Mouse (Mus musculus): Measurements from ENCODE around the gene Tpra1. TPM values are rescaled to one million over a fixed set of nuclear protein-coding genes. Genes with fewer than 3 reads are reported as not detected.
A peak's percentile ranks its signal among the peaks of the same experiment; 100 is the strongest.

The Tpra1 gene
- total RNA-seq, 2 experiments from 2014 or later: 112 to 121 TPM

- no peak for DNase-seq (ENCODE audit: low spot score in 2 of 2)
Measured at GRCm38 (mm10) chr6:88925640-88926205, 23.7 kb downstream of the Tpra1 start.

DNA sequence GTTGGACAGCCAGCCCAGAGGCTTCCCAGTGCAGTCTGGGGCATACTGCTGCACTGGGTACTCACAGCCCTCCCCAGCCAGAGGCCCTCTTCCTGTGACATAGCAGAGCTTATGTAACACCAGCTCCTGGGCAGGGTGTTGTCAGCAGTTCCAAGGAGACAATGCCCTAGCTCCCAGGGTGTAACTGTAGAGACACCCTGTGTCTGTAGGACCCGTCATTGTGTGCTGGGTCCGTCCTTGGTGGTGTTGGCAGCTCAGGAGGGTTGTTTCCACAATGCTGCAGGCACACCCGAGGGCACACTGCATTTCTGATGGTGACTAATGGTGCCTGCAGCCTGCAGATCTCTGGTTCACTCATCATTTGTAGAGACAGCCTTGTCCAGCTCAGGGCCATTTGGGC is 24.8 kb downstream of the Tpra1 start:
- no peak for DNase-seq (ENCODE audit: low spot score in 2 of 2)

GRCm38 (mm10) chr6:88927595-88927994 is 25.5 kb downstream of the Tpra1 start:
- peak in 1 of 2 experiments; percentile 70 for DNase-seq (ENCODE audit: low spot score in 2 of 2)

DNA sequence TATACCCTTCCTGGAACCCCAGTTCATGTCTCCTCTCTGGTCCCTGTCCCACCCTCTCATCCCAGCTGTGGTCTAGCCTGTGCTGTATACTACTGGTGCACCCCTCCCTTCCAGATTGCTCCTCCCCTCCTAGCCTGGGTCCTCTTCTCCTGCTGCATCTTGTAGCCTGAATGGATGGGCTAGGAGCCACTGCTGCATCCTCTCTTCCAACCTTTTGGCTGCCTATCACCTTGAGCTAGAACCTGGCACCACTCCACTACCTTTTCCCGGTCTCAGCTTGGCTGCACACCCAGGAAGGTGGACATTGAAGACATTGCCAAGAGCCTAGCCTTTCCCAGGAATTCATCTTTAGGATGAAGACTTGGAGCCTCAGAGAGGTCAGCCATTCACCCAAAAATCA is 26.0 kb downstream of the Tpra1 start:
- DNase-seq (ENCODE audit: low spot score in 2 of 2): no peak

- DNase-seq (ENCODE audit: low spot score in 2 of 2): no peak
Measured at GRCm38 (mm10) chr6:88928576-88928975, 26.5 kb downstream of the Tpra1 start.

DNA sequence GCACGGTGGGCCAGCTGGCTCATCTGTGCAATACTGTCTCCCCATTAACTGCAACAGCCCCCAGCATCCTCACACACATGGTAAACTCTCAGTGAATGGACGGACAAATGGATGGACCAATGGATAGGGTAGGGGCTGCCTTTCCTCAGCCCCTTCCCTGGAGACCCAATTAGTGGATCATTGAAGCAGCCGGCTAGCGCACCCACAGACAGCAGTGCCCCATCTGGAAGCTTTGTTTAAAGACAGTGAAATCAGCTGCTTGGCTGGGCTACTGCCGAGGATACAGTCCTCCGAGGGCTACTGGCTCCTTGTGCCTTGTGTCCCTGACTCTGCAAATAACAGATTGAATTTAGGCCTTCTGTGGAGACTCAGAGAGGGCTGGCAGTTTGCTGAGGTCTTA is 27.4 kb downstream of the Tpra1 start:
- no peak for DNase-seq (ENCODE audit: low spot score in 2 of 2)

GRCm38 (mm10) chr6:88930049-88930448 is 28.0 kb downstream of the Tpra1 start:
- no peak for DNase-seq (ENCODE audit: low spot score in 2 of 2)

GRCm38 (mm10) chr6:88931449-88931848 is 29.4 kb downstream of the Tpra1 start:
- no peak for DNase-seq (ENCODE audit: low spot score in 2 of 2)

GRCm38 (mm10) chr6:88934132-88934531 is 32.1 kb downstream of the Tpra1 start:
- no peak for DNase-seq (ENCODE audit: low spot score in 2 of 2)

GRCm38 (mm10) chr6:88934816-88935215 is 32.8 kb downstream of the Tpra1 start:
- DNase-seq (ENCODE audit: low spot score in 2 of 2): no peak

- no peak for DNase-seq (ENCODE audit: low spot score in 2 of 2)
Measured at GRCm38 (mm10) chr6:88935735-88936276, 33.8 kb downstream of the Tpra1 start.

GRCm38 (mm10) chr6:88936342-88937213 is 34.5 kb downstream of the Tpra1 start:
- DNase-seq (ENCODE audit: low spot score in 2 of 2): no peak

GRCm38 (mm10) chr6:88937214-88937549 is 35.1 kb downstream of the Tpra1 start:
- DNase-seq (ENCODE audit: low spot score in 2 of 2): no peak

GRCm38 (mm10) chr6:88937971-88938663 is 36.1 kb downstream of the Tpra1 start:
- no peak for DNase-seq (ENCODE audit: low spot score in 2 of 2)

DNA sequence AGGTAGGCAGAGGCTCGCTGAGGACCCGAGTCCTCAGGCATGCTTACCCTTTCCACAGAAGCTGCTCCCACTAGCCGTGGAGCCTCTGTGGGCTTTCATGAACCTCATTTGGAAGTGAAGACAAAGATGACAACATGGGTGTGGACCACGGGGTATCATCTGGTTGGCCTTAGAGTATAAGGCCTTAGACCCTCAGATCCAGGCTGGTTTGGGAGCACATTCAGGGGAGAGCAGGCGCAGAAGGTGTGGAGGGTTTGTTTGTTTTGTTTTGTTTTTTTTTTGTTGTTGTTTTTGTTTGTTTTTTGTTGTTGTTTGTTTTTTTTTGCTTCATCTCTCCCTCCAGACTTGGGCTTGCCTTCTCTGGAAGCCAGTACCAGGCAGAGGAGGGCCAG is 36.6 kb downstream of the Tpra1 start:
- DNase-seq (ENCODE audit: low spot score in 2 of 2): no peak

DNA sequence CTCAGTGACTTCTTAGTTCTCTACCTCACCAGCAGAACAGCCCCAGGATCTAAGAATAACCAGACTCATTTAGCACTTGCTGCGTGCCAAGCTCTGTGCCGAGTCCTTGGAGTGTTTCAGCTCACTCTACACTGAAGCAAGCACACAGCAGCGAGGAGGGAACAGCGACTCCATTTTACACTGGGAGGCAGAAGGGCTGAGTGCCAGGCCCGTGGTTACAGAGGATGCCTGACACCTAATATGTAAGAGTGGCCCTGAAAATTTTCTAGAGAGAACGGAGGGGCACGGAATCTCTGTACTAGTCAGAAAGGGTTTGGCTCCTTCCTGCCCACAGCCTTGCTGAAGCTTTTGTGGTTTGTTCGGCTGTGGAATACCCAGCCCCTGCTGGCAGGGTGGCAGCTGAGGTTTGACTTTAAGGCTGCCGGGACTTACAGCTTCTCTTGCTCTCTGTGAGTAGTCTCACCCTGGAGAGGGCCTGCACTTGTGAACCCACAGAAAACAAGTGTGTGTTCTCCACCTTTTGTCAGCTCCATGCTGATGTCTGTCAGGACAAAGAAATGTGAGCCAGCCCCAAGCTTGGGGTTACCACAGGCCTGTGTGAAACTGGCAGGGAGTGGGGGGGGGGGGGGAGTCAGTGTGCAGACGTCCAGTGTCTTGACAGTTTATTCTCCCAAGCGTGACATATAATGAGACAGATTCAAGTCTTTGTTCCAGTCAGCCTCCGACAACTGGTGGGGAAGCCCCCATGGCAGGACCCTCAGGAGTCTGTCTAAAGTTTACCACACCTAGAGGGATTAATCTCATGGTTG is 37.4 kb downstream of the Tpra1 start:
- no peak for DNase-seq (ENCODE audit: low spot score in 2 of 2)

DNA sequence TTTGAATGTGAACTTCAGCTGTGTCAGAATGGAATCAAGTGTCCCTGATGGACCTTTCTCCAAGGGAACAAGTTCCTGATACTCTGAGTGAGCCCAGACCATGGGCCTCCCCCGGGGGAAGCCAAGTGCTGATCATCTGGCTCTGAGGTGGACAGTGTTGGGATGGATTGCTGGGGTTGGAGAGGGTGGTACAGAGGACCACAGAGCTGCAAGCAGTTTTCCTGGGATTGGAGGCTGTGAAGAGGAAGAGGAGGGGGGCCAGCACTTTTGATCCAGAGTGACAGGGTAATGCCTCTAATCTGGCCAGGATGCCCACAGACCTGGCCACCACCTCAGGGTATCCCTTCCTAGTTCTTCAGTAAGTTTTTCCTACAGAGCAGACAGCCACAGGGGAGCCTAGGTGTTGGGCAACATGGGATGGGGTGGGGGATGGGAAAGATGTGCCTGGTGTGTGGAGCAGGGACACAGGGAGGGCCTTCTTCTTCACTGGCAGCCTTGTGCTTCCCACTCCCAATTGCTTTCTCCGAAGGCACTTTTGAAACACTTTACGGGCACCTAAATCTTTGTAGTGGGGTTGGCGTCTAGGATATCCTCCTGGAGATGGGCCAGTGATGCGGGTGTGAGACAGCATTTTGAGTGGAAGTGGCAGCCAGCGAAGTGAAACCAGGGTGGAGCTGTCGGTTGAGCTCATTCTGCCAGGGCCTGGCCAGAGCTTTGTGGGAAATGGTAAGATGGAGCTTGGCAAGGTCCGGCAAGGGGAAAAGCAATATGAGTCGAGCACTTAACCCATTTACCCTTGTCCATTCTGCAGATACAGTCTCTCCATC is 38.3 kb downstream of the Tpra1 start:
- DNase-seq (ENCODE audit: low spot score in 2 of 2): no peak

DNA sequence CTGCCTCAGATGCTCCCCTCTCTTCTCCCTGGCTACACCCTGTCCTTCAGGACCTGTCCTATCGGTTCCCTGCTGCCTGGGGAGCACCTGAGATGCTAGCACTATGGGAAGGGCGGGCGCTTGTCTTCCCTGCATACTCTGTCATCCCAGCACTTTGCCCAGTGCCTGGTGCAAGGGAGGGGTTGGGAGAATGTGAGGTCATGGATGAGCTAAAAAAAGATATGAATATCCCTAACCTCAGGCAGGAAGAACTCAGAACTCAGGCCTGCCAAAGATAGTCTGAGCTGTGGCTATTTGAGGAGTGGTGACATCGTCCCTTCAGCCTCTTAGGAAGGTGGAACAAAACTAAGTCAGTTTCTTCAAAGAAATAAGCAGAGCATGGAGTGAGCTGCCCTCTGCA is 39.6 kb downstream of the Tpra1 start:
- DNase-seq (ENCODE audit: low spot score in 2 of 2): no peak

DNA sequence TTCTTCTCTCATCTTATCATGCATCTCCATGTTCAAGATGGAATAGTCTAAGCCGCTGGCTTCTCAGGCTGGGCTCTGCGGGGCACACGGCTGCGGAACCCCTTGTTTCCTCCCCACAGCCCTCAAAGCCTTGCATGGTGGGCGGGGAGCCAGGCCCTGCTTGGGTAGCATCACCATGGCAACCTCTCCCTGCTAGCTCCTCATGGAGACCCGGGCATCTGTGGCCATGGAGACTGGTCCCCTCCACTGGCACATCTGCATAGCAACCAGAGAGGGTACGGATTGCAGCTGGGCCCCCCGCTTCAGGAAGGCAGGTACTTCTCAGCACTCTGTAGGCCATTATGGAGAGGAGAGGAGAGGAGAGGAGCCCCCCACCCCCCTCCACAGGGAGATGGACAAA is 40.5 kb downstream of the Tpra1 start:
- no peak for DNase-seq (ENCODE audit: low spot score in 2 of 2)

DNA sequence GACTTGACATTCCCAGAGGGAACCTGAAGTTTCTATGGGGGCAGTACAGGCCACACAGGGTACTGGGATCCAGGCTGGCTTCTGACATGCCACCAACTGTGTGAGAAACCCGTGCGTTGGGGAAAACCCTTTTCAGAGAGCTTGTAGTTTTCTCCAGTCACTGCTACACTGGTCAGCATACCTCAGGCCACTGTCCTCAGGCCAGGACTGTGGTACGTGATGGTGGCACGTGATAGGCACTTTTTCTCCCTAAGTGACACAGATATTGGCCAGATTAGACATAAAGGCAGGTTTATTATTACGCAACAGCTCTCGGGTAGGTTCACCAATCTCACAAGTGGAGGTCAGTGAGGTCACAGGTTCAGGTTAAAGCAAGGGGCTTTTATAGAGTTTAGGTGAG is 41.6 kb downstream of the Tpra1 start:
- DNase-seq (ENCODE audit: low spot score in 2 of 2): no peak
